Mouse (Mus musculus): Measurements from ENCODE around the gene Eps8l2.

DNA sequence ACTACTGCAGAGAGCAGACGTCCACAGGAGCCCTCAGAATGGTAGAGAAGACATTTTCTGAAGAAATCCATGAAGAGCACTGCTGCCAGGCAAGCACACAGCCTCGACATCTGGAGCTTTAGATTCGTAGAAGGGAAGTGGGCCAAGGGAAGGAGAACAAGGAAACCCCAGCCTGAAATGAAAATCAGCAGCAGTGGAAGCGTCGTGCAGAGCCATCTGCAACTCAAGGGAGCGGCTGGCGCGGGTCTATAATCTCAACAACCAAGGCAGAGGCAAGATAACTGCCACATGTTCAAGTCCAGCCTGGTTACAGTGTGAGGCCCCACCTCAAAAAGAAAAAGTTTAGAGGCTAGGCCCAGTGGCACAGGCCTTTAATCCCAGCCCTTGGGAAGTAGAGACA is 23.6 kb upstream of the Eps8l2 start:
- TF ChIP-seq CTCF (IDR thresholded peaks at IDR 0.05; ENCODE audit: low read depth) = no peak
- no peak for TF ChIP-seq EP300 (IDR thresholded peaks at IDR 0.05; ENCODE audit: low read depth)
